Mouse (Mus musculus) megakaryocyte, embryonic 14.5 days (primary cell): ENCODE measurements around the gene Ckb.

Experiments used
- FLI1 ChIP-seq: IDR thresholded peaks from 2 replicates; pipeline ENCODE4 v1.6.1; 2012; ENCODE audit warnings: low read length, inconsistent platforms, mixed read lengths
- GATA1 ChIP-seq: IDR thresholded peaks from 3 replicates; pipeline ENCODE4 v1.6.1; 2012; ENCODE audit warnings: mixed read lengths, low read length, inconsistent platforms, borderline replicate concordance

DNA sequence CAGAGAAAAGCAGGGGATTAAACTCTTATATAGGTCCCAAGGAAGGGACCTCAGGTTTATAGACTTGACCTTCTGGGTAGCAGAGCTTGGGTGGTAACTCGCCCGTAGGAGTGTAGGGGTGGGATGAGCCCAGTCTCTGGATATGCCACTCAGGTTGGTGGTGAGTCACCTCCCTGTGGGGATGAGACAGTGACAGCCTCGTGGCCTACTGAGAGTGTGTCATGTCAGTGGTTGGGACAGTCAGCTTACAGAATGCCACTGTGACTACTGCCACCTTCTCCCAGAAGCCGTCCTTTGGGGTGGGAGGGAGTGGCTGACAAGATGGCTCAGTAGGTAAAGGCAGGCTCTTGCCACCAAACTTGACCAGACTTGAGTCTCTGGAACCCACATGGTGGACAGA is 14.3 kb upstream of the Ckb start:
- TF ChIP-seq GATA1 (no peak), FLI1 (no peak)
